Mouse (Mus musculus) midbrain, embryonic 13.5 days (tissue): ENCODE results near the gene Fuca2. TPM values are rescaled to one million over a fixed set of nuclear protein-coding genes. Genes with fewer than 3 reads are reported as not detected.

Experiments used
- polyA plus RNA-seq: library from polyadenylated mRNA; unstranded; fragments of >200 nt; fragmentation: Nextera tagmentation; extraction: Ambion mirVana; gene quantifications from 2 replicates; pipeline ENCODE4 v1.2.1, GENCODE M21; 2015

Fuca2 gene
- polyA plus RNA-seq, 1 experiment from 2014 or later = 22.0 TPM

Other genes starting within 250 kb of the Fuca2 start
- gene Phactr2, start 25.1 kb upstream of the Fuca2 start, polyA plus RNA-seq = 5.1 and 6.4 TPM in 2 replicates
- 2.4 and 2.6 TPM in 2 replicates for gene Adat2, start 53.4 kb downstream of the Fuca2 start, polyA plus RNA-seq
- gene Pex3, start 53.6 kb downstream of the Fuca2 start, polyA plus RNA-seq = 23.3 and 27.7 TPM in 2 replicates